Mouse (Mus musculus): Measurements from ENCODE around the gene St8sia1. TPM values are rescaled to one million over a fixed set of nuclear protein-coding genes. Genes with fewer than 3 reads are reported as not detected.

The St8sia1 gene
- polyA plus RNA-seq, 2 experiments: 0.93 to 1.3 TPM

GRCm38 (mm10) chr6:142863881-142864280 is 100.4 kb downstream of the St8sia1 start:
- Histone ChIP-seq H3K4me2 (replicated peaks; ENCODE audit: low read depth, low read length, severe bottlenecking) (no peak overlapping the region), H3K27me3 (ENCODE audit: control insufficient read depth, insufficient read depth, low read length) (no peaks in the 10 kb centered on the region), H3K9me3 (ENCODE audit: control insufficient read depth, low read length) (no peaks in the 10 kb centered on the region), H3K4me3 (replicated peaks; ENCODE audit: low read length) (no peak overlapping the region), H3K27ac (replicated peaks; ENCODE audit: low read depth, low read length) (no peak overlapping the region), H3K36me3 (ENCODE audit: control insufficient read depth, insufficient read depth, low read length) (no peaks in the 10 kb centered on the region), H3K9ac (ENCODE audit: low read depth, low read length, severe bottlenecking) (no peak overlapping the region), H3K4me1 (ENCODE audit: control insufficient read depth, insufficient read depth, low read length) (no peaks in the 10 kb centered on the region)
- DNase-seq (ENCODE audit: low spot score) (no peak), ATAC-seq (ENCODE audit: low FRiP score, low read depth) (no peak)
- 91% methylated on average over 4 of the region's 4 CpGs for WGBS
- TF ChIP-seq POLR2A (IDR thresholded peaks at IDR 0.05; ENCODE audit: borderline replicate concordance, extremely low read depth, insufficient read depth, insufficient read length): no peak

- Histone ChIP-seq H3K9me3 (ENCODE audit: control insufficient read depth, low read length) (no peaks in the 10 kb centered on the region), H3K27ac (replicated peaks; ENCODE audit: low read depth, low read length) (no peak overlapping the region), H3K4me2 (replicated peaks; ENCODE audit: low read depth, low read length, severe bottlenecking) (no peak overlapping the region)
Measured at GRCm38 (mm10) chr6:142862265-142862664, 102.0 kb downstream of the St8sia1 start.

GRCm38 (mm10) chr6:142860396-142860795 is 103.9 kb downstream of the St8sia1 start:
- no peak overlapping the region for H3K9ac ChIP-seq (ENCODE audit: low read depth, low read length, severe bottlenecking)
- WGBS: 90% methylated on average over 1 of the region's 1 CpGs
- H3K36me3 ChIP-seq (ENCODE audit: control insufficient read depth, insufficient read depth, low read length): no peaks in the 10 kb centered on the region
- H3K4me2 ChIP-seq (replicated peaks; ENCODE audit: low read depth, low read length, severe bottlenecking): no peak overlapping the region
- ATAC-seq (ENCODE audit: low FRiP score, low read depth) (no peak), DNase-seq (ENCODE audit: low spot score) (no peak)
- no peak overlapping the region for H3K4me3 ChIP-seq (replicated peaks; ENCODE audit: low read length)
- no peaks in the 10 kb centered on the region for H3K4me1 ChIP-seq (ENCODE audit: control insufficient read depth, insufficient read depth, low read length)
- no peaks in the 10 kb centered on the region for H3K9me3 ChIP-seq (ENCODE audit: control insufficient read depth, low read length)
- H3K27ac ChIP-seq (replicated peaks; ENCODE audit: low read depth, low read length): no peak overlapping the region
- TF ChIP-seq POLR2A (IDR thresholded peaks at IDR 0.05; ENCODE audit: borderline replicate concordance, extremely low read depth, insufficient read depth, insufficient read length): no peak
- H3K27me3 ChIP-seq (ENCODE audit: control insufficient read depth, insufficient read depth, low read length): no peaks in the 10 kb centered on the region

More at GRCm38 (mm10) chr6:142862265-142862664, 102.0 kb downstream of the St8sia1 start:
- no peak overlapping the region for H3K4me3 ChIP-seq (replicated peaks; ENCODE audit: low read length)
- TF ChIP-seq POLR2A (IDR thresholded peaks at IDR 0.05; ENCODE audit: borderline replicate concordance, extremely low read depth, insufficient read depth, insufficient read length): no peak
- H3K4me1 ChIP-seq (ENCODE audit: control insufficient read depth, insufficient read depth, low read length): no peaks in the 10 kb centered on the region
- no peaks in the 10 kb centered on the region for H3K27me3 ChIP-seq (ENCODE audit: control insufficient read depth, insufficient read depth, low read length)
- H3K36me3 ChIP-seq (ENCODE audit: control insufficient read depth, insufficient read depth, low read length): no peaks in the 10 kb centered on the region
- H3K9ac ChIP-seq (ENCODE audit: low read depth, low read length, severe bottlenecking): no peak overlapping the region
- no peak for ATAC-seq (ENCODE audit: low FRiP score, low read depth)
- 85% methylated on average over 3 of the region's 3 CpGs for WGBS
- no peak for DNase-seq (ENCODE audit: low spot score)

- ATAC-seq (ENCODE audit: low FRiP score, low read depth) (no peak), DNase-seq (ENCODE audit: low spot score) (no peak)
- no peak overlapping the region for H3K4me3 ChIP-seq (replicated peaks; ENCODE audit: low read length)
- no peaks in the 10 kb centered on the region for H3K36me3 ChIP-seq (ENCODE audit: control insufficient read depth, insufficient read depth, low read length)
- no peak for TF ChIP-seq POLR2A (IDR thresholded peaks at IDR 0.05; ENCODE audit: borderline replicate concordance, extremely low read depth, insufficient read depth, insufficient read length)
- H3K27me3 ChIP-seq (ENCODE audit: control insufficient read depth, insufficient read depth, low read length): no peaks in the 10 kb centered on the region
- H3K9me3 ChIP-seq (ENCODE audit: control insufficient read depth, low read length): no peaks in the 10 kb centered on the region
- H3K9ac ChIP-seq (ENCODE audit: low read depth, low read length, severe bottlenecking): no peak overlapping the region
- no peak overlapping the region for H3K27ac ChIP-seq (replicated peaks; ENCODE audit: low read depth, low read length)
- WGBS: 88% methylated on average over 4 of the region's 4 CpGs
- no peaks in the 10 kb centered on the region for H3K4me1 ChIP-seq (ENCODE audit: control insufficient read depth, insufficient read depth, low read length)
- no peak overlapping the region for H3K4me2 ChIP-seq (replicated peaks; ENCODE audit: low read depth, low read length, severe bottlenecking)
Measured at GRCm38 (mm10) chr6:142859946-142860345, 104.3 kb downstream of the St8sia1 start.

GRCm38 (mm10) chr6:142858937-142859336 is 105.3 kb downstream of the St8sia1 start:
- ATAC-seq (ENCODE audit: low FRiP score, low read depth): no peak
- H3K27ac ChIP-seq (replicated peaks; ENCODE audit: low read depth, low read length): no peak overlapping the region
- TF ChIP-seq POLR2A (IDR thresholded peaks at IDR 0.05; ENCODE audit: borderline replicate concordance, extremely low read depth, insufficient read depth, insufficient read length): no peak
- no peaks in the 10 kb centered on the region for H3K4me1 ChIP-seq (ENCODE audit: control insufficient read depth, insufficient read depth, low read length)
- H3K4me3 ChIP-seq (replicated peaks; ENCODE audit: low read length): no peak overlapping the region
- no peak overlapping the region for H3K4me2 ChIP-seq (replicated peaks; ENCODE audit: low read depth, low read length, severe bottlenecking)
- DNase-seq (ENCODE audit: low spot score): no peak
- H3K27me3 ChIP-seq (ENCODE audit: control insufficient read depth, insufficient read depth, low read length): no peaks in the 10 kb centered on the region
- H3K9me3 ChIP-seq (ENCODE audit: control insufficient read depth, low read length): no peaks in the 10 kb centered on the region
- H3K9ac ChIP-seq (ENCODE audit: low read depth, low read length, severe bottlenecking): no peak overlapping the region
- WGBS: 94% methylated on average over 2 of the region's 2 CpGs
- H3K36me3 ChIP-seq (ENCODE audit: control insufficient read depth, insufficient read depth, low read length): no peaks in the 10 kb centered on the region
